Mouse (Mus musculus): Measurements from ENCODE around the gene Epb41l2. TPM values are rescaled to one million over a fixed set of nuclear protein-coding genes. Genes with fewer than 3 reads are reported as not detected.

Epb41l2 gene
- polyA plus RNA-seq, 1 experiment from 2014 or later, result 95.3 TPM

DNA sequence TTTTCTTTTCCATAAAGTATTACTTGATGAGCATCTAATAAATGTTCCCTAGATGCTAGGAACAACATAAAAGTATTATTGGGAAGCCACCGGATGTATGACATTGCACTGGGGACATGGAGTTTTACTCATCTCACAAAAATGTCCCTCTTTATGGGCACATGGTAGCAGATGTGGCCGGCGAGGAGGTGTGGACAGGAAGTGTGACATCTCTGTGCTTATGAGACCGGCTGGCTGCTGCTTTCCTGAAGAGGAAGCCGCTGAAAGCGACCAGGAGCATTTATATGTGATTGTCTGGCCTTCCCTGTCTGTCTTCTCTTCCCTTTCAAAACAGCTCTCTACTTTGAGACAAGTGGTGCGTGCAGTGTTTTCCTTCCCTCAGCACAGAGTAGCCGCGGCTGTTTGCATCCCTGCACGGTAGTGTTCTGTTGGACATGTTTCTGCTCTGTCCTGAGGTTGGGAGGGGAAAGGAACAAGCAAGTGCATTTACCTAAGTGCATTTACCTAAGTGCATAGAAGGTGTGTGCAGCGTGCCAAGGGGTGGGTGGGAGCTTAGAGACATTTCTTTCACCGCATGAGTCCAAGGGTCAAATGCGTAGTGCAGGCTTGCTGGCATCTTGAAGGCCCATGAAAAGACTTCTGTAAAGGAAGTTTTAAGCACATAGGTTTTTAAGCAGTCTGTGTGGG is 74.9 kb downstream of the Epb41l2 start:
- H3K36me3 ChIP-seq (ENCODE audit: control insufficient read depth, insufficient read depth, low read length), result no peaks in the 10 kb centered on the region
- peak overlapping the region; percentile 46 for H3K4me2 ChIP-seq (ENCODE audit: low read depth, low read length)
- peaks cover 43% of the 10 kb centered on the region for H3K4me1 ChIP-seq (replicated peaks; ENCODE audit: control insufficient read depth, insufficient read depth, low read length)
- peak overlapping the region; percentile 37; the same call in 1 of the 2 replicates for H3K9ac ChIP-seq (ENCODE audit: low read length)
- 27% methylated on average over 13 of the region's 13 CpGs for WGBS
- ATAC-seq (ENCODE audit: low read depth), result peak; percentile 32; the same call in 1 of the 2 replicates
- 0 out of 2 replicates have a peak overlapping the region, but pooled peaks have one; percentile 8 for H3K4me3 ChIP-seq (ENCODE audit: low read length)
- H3K9me3 ChIP-seq (ENCODE audit: control insufficient read depth, low read length), result no peaks in the 10 kb centered on the region
- H3K27me3 ChIP-seq (ENCODE audit: control insufficient read depth, insufficient read depth, low read depth, low read length), result no peaks in the 10 kb centered on the region
- peak overlapping the region; percentile 88 for H3K27ac ChIP-seq (ENCODE audit: low read length)

- H3K9ac ChIP-seq (ENCODE audit: low read length), result no peak overlapping the region
- no peak overlapping the region for H3K4me2 ChIP-seq (ENCODE audit: low read depth, low read length)
- no peak for ATAC-seq (ENCODE audit: low read depth)
- 70% methylated on average over 6 of the region's 6 CpGs for WGBS
- H3K9me3 ChIP-seq (ENCODE audit: control insufficient read depth, low read length), result no peaks in the 10 kb centered on the region
- no peak overlapping the region for H3K27ac ChIP-seq (ENCODE audit: low read length)
- no peaks in the 10 kb centered on the region for H3K27me3 ChIP-seq (ENCODE audit: control insufficient read depth, insufficient read depth, low read depth, low read length)
- H3K4me1 ChIP-seq (replicated peaks; ENCODE audit: control insufficient read depth, insufficient read depth, low read length), result peaks cover 30% of the 10 kb centered on the region
- H3K36me3 ChIP-seq (ENCODE audit: control insufficient read depth, insufficient read depth, low read length), result peaks cover 2% of the 10 kb centered on the region; the same call in 1 of the 2 replicates
- H3K4me3 ChIP-seq (ENCODE audit: low read length), result no peak overlapping the region
Measured at GRCm38 (mm10) chr10:25436703-25437401, 77.3 kb downstream of the Epb41l2 start.

GRCm38 (mm10) chr10:25437586-25438298 is 78.1 kb downstream of the Epb41l2 start:
- no peak for ATAC-seq (ENCODE audit: low read depth)
- Histone ChIP-seq H3K9me3 (ENCODE audit: control insufficient read depth, low read length) (no peaks in the 10 kb centered on the region), H3K4me2 (ENCODE audit: low read depth, low read length) (no peak overlapping the region), H3K27me3 (ENCODE audit: control insufficient read depth, insufficient read depth, low read depth, low read length) (no peaks in the 10 kb centered on the region), H3K36me3 (ENCODE audit: control insufficient read depth, insufficient read depth, low read length) (peaks cover 2% of the 10 kb centered on the region; the same call in 1 of the 2 replicates), H3K4me3 (ENCODE audit: low read length) (no peak overlapping the region), H3K27ac (ENCODE audit: low read length) (no peak overlapping the region), H3K4me1 (replicated peaks; ENCODE audit: control insufficient read depth, insufficient read depth, low read length) (peaks cover 21% of the 10 kb centered on the region), H3K9ac (ENCODE audit: low read length) (no peak overlapping the region)
- 87% methylated on average over 6 of the region's 6 CpGs for WGBS

GRCm38 (mm10) chr10:25438299-25438680 is 78.7 kb downstream of the Epb41l2 start:
- Histone ChIP-seq H3K9ac (ENCODE audit: low read length) (no peak overlapping the region), H3K4me3 (ENCODE audit: low read length) (no peak overlapping the region), H3K4me1 (replicated peaks; ENCODE audit: control insufficient read depth, insufficient read depth, low read length) (peaks cover 16% of the 10 kb centered on the region), H3K27me3 (ENCODE audit: control insufficient read depth, insufficient read depth, low read depth, low read length) (no peaks in the 10 kb centered on the region), H3K9me3 (ENCODE audit: control insufficient read depth, low read length) (no peaks in the 10 kb centered on the region), H3K36me3 (ENCODE audit: control insufficient read depth, insufficient read depth, low read length) (peaks cover 2% of the 10 kb centered on the region; the same call in 1 of the 2 replicates), H3K4me2 (ENCODE audit: low read depth, low read length) (no peak overlapping the region), H3K27ac (ENCODE audit: low read length) (no peak overlapping the region)
- WGBS, result 66% methylated on average over 8 of the region's 8 CpGs
- ATAC-seq (ENCODE audit: low read depth), result no peak

GRCm38 (mm10) chr10:25439163-25439562 is 79.6 kb downstream of the Epb41l2 start:
- WGBS, result 49% methylated on average over 4 of the region's 4 CpGs
- no peak overlapping the region for H3K4me2 ChIP-seq (ENCODE audit: low read depth, low read length)

DNA sequence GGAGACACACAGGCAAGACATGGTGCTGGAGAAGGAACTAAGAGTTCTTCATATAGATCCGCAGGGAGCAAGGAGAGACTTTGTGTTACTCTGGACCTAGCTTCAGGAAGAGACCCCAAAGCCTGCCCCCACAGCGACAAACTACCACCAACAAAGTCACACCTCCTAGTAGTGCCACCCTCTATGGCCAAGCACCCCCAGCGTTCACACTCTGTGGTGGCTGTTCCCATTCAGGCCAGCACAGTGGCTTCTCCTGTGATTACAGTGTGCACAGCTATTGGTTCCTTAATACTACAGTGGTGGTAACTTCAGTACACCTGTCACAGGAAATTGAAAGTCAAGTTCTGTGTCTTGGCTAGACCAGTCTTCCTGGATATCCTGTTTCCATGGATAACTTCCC is 80.3 kb downstream of the Epb41l2 start:
- Histone ChIP-seq H3K27ac (ENCODE audit: low read length) (no peak overlapping the region), H3K9ac (ENCODE audit: low read length) (no peak overlapping the region), H3K36me3 (ENCODE audit: control insufficient read depth, insufficient read depth, low read length) (peaks cover 15% of the 10 kb centered on the region), H3K4me2 (ENCODE audit: low read depth, low read length) (no peak overlapping the region), H3K4me3 (ENCODE audit: low read length) (no peak overlapping the region), H3K9me3 (ENCODE audit: control insufficient read depth, low read length) (no peaks in the 10 kb centered on the region), H3K4me1 (replicated peaks; ENCODE audit: control insufficient read depth, insufficient read depth, low read length) (peaks cover 5% of the 10 kb centered on the region), H3K27me3 (ENCODE audit: control insufficient read depth, insufficient read depth, low read depth, low read length) (no peaks in the 10 kb centered on the region)
- 88% methylated on average over 3 of the region's 3 CpGs for WGBS
- ATAC-seq (ENCODE audit: low read depth), result no peak

More at GRCm38 (mm10) chr10:25439163-25439562, 79.6 kb downstream of the Epb41l2 start:
- Histone ChIP-seq H3K4me3 (ENCODE audit: low read length) (no peak overlapping the region), H3K9ac (ENCODE audit: low read length) (no peak overlapping the region), H3K36me3 (ENCODE audit: control insufficient read depth, insufficient read depth, low read length) (peaks cover 8% of the 10 kb centered on the region), H3K9me3 (ENCODE audit: control insufficient read depth, low read length) (no peaks in the 10 kb centered on the region), H3K4me1 (replicated peaks; ENCODE audit: control insufficient read depth, insufficient read depth, low read length) (peaks cover 12% of the 10 kb centered on the region), H3K27me3 (ENCODE audit: control insufficient read depth, insufficient read depth, low read depth, low read length) (no peaks in the 10 kb centered on the region), H3K27ac (ENCODE audit: low read length) (no peak overlapping the region)
- no peak for ATAC-seq (ENCODE audit: low read depth)

DNA sequence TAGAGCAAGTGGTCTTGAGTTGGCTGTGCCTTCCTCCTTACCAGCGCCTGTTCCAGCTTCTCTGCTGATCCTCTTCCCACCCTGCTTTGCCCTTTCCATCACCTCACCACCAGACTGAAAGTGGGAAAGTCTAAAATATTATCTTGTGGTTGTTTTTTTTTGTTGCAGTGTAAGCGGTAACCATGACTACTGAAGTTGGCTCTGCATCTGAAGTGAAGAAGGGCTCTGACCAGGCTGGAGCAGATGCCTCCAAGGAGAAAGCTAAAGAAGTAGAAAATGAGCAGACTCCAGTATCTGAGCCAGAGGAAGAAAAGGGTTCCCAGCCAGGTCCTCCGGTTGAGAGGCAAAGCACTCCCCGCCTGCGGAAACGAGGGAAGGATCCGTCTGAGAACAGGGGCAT is 81.8 kb downstream of the Epb41l2 start:
- H3K4me2 ChIP-seq (ENCODE audit: low read depth, low read length), result no peak overlapping the region
- H3K4me3 ChIP-seq (ENCODE audit: low read length), result no peak overlapping the region
- H3K36me3 ChIP-seq (ENCODE audit: control insufficient read depth, insufficient read depth, low read length), result peaks cover 18% of the 10 kb centered on the region
- H3K9me3 ChIP-seq (ENCODE audit: control insufficient read depth, low read length), result no peaks in the 10 kb centered on the region
- H3K27me3 ChIP-seq (ENCODE audit: control insufficient read depth, insufficient read depth, low read depth, low read length), result no peaks in the 10 kb centered on the region
- H3K9ac ChIP-seq (ENCODE audit: low read length), result no peak overlapping the region
- H3K4me1 ChIP-seq (replicated peaks; ENCODE audit: control insufficient read depth, insufficient read depth, low read length), result peaks cover 2% of the 10 kb centered on the region; the same call in 1 of the 2 replicates
- no peak for ATAC-seq (ENCODE audit: low read depth)
- H3K27ac ChIP-seq (ENCODE audit: low read length), result no peak overlapping the region
- 80% methylated on average over 7 of the region's 7 CpGs for WGBS

GRCm38 (mm10) chr10:25443626-25444025 is 84.0 kb downstream of the Epb41l2 start:
- Histone ChIP-seq H3K27ac (ENCODE audit: low read length) (no peak overlapping the region), H3K9ac (ENCODE audit: low read length) (no peak overlapping the region), H3K4me1 (replicated peaks; ENCODE audit: control insufficient read depth, insufficient read depth, low read length) (peaks cover 12% of the 10 kb centered on the region), H3K4me3 (ENCODE audit: low read length) (no peak overlapping the region), H3K4me2 (ENCODE audit: low read depth, low read length) (no peak overlapping the region), H3K9me3 (ENCODE audit: control insufficient read depth, low read length) (no peaks in the 10 kb centered on the region), H3K36me3 (ENCODE audit: control insufficient read depth, insufficient read depth, low read length) (peaks cover 18% of the 10 kb centered on the region), H3K27me3 (ENCODE audit: control insufficient read depth, insufficient read depth, low read depth, low read length) (no peaks in the 10 kb centered on the region)
- no peak for ATAC-seq (ENCODE audit: low read depth)
- WGBS, result 85% methylated on average over 6 of the region's 6 CpGs

DNA sequence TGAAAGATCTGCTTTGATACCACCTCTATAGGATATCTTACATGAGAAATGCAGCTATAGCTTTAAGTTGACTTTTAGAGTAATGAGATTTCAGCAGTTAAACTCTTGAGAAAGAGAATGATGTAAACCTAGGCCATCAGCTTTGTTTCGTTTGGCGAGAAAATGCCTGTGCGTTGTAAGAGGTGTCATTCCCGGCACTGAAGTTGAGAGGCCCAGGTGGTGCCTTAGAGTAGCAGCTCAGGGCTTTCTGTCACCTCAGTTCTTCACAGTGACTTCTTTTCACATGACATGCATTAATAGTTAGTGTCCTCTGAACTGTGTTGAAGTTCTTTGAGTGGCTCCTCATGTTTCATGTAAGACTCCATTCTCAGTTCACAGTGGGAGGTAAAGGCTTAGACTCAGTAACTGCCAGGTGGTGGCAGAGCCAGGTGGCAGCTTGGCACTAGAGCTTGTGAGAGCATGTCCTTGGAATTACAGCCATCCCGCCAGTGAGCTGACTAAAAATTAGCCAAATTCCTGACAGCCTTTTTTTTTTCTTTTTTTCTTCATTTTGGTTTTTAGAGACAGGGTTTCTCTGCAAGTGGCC is 84.7 kb downstream of the Epb41l2 start:
- Histone ChIP-seq H3K9me3 (ENCODE audit: control insufficient read depth, low read length) (no peaks in the 10 kb centered on the region), H3K4me3 (ENCODE audit: low read length) (no peak overlapping the region), H3K27ac (ENCODE audit: low read length) (no peak overlapping the region), H3K4me2 (ENCODE audit: low read depth, low read length) (no peak overlapping the region), H3K4me1 (replicated peaks; ENCODE audit: control insufficient read depth, insufficient read depth, low read length) (peaks cover 16% of the 10 kb centered on the region), H3K27me3 (ENCODE audit: control insufficient read depth, insufficient read depth, low read depth, low read length) (no peaks in the 10 kb centered on the region), H3K9ac (ENCODE audit: low read length) (no peak overlapping the region), H3K36me3 (ENCODE audit: control insufficient read depth, insufficient read depth, low read length) (peaks cover 18% of the 10 kb centered on the region)
- no peak for ATAC-seq (ENCODE audit: low read depth)
- 71% methylated on average over 5 of the region's 5 CpGs for WGBS

All from lung, embryonic 16.5 days (tissue).